Mouse (Mus musculus) naive thymus-derived CD4-positive, alpha-beta T cell, adult 2 months (primary cell): ENCODE measurements around the gene Rad9a.

Experiments
- DNase-seq: peaks from one replicate; pipeline ENCODE4 v3.0.0-alpha.2; 2011; ENCODE audit warnings: low read depth

Gene Rad9a

DNA sequence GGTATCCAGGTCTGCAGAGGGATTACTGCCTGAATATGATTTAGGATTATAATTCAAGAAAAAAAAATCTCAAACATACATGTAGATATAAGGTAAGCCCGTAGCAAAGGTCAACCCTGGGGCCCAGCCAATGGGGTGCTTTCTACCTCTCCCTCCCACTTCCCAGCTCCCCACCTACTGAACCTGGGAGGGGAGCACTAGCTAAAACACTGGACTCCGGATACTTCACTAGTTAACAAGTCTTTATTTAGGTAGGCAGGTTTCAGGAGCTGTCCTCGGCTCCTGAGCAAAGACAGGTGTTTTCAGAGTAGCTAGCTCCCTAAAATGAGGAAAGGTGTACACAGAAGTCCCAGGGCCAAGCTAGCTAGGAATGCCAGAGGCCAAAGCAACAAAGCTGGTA lies 37.4 kb downstream of the Rad9a start:
- no peak for DNase-seq

- DNase-seq, result no peak
Measured at GRCm38 (mm10) chr19:4163543-4163887, 37.9 kb downstream of the Rad9a start.

- DNase-seq, result peak; percentile 95
Measured at GRCm38 (mm10) chr19:4162646-4163542, 38.6 kb downstream of the Rad9a start, which contains the start of gene Rps6kb2. Gene Rps6kb2 (minus strand): TSS chr19:4163354.

DNA sequence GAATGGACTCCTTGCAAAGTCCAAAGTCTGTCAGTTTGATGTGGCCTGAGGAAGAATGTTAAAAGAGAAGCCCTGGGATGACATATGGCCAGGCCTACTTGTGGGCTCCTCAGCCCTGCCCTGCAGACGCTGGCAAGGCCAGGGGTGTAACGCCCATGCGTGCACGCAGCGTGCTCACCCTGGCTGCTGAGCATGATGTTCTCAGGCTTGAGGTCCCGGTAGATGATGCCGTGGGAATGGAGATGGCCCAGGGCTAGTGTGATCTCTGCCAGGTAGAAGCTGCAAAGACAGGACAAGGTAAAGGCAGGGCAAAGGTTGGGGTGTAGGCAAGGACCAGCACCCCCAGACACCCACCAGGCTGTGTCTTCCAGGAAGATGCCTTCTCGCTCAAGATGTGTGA lies 42.4 kb downstream of the Rad9a start:
- no peak for DNase-seq

DNA sequence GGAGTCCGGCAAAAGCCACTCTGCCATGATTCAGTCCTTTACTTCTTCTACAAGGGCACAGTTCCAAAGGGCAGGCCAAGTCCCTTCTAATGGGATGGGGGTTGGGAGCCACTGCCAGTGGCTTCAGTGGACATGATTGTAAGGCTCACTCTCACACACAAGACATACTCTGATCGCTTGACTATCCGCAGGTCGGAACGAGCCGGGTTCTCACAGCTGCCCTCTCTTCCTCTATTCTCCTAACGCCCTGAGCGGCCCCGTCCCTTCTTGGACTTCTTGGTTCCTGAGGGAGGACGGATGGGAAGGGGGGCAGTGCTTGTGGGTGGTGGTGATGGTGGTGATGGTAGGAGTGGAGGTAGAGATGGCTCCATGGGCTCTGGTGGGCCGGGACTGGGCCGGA lies 44.7 kb downstream of the Rad9a start:
- DNase-seq, result no peak

- DNase-seq, result no peak
Measured at GRCm38 (mm10) chr19:4156073-4156579, 45.3 kb downstream of the Rad9a start.

- peak; percentile 46 for DNase-seq
Measured at GRCm38 (mm10) chr19:4155223-4156072, 46.0 kb downstream of the Rad9a start.

DNA sequence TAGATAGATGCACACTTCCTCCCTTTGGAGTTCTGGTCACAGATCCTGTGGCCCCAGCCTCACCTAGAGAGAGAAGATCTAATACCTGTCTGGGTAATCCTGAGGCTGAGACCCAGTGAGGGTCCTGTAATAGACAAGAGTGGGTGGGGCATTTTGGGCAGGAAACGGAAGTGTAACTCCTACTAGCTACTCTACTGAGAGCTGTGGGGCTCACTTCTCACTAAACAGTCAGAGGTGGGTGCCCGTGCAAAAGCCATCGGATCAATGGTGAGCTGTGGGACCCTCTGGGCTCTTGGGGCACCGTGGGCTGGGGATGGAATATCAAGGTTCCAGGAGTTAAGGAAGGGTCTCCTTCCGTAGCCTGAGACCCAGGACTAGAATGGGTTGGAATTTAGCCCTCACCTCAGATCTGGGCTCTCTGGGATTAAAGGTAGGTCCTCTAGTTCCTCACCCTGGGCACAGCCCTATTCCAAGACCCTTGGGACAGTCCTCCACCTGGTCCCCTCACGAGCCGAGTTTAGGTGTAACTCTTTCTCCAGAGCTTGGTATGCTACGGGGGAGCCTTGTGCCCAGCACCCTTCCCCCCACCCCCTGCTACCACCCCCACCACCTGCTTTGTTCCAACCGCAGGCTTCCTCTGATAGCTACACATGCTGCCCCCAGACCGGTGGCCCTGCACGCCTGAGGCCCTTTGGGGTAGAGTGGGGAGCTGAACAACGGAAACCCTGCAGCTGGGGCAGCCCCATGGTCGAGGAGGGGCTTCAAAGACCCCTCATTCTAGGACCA lies 46.8 kb downstream of the Rad9a start:
- peak; percentile 69 for DNase-seq

DNA sequence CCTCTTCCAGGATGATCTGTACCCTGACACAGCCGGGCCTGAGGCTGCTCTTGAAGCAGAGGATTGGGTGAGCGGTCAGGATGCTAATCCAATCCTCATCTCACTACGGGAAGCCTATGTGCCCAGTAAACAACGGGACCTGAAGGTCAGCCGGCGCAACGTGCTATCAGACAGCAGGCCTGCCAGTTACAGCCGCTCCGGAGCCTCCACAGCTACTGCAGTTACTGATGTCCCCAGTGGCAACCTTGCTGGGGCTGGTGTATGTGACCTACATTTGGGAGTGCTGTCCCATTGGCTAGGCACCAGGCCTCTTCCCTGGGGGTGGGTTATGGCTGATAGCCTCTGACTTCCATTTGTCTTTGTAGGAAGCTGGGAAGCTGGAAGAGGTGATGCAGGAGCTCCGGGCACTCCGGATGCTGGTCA lies 48.2 kb downstream of the Rad9a start, which contains the start of gene Ptprcap:
TSS of gene Ptprcap (plus strand) at position 373 of the 423 bp plus-strand sequence.
- DNase-seq, result no peak

DNA sequence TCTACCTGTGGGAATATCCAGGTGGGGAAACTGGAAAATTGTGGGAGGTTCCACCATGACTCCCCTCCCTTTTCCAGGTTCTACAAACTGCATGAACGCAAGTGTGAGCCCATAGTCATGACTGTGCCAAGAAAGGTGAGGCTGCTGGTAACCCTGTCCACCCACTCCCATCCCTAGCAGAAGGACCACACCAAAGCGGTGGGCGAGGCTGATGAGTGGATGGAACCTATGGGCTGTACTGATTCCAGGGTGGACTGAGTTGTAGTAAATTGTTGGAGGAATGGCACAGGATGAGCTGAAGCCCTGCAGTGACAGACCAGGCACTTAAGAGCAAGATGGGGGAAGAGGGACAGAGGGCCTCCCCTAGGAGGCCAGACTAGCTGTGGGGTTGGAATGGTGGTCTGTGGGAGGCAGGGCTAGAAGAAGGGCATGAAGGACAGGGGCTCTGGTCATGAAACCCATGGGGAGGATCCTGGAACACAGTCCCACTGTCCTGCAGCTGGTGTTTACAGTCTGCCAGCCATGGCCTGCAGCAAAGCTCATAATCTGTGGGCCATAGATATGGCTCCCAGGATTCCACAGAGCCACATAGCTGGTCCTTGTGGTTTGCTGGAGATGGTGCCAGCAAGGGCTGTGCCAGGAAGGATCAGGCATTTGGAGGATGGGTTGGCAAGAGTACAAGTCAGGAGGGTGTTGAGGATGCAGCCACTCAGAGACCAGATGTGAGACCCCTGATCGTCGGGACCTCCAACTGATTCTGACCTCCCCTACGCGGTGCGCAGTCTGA lies 48.8 kb downstream of the Rad9a start:
- no peak for DNase-seq

DNA sequence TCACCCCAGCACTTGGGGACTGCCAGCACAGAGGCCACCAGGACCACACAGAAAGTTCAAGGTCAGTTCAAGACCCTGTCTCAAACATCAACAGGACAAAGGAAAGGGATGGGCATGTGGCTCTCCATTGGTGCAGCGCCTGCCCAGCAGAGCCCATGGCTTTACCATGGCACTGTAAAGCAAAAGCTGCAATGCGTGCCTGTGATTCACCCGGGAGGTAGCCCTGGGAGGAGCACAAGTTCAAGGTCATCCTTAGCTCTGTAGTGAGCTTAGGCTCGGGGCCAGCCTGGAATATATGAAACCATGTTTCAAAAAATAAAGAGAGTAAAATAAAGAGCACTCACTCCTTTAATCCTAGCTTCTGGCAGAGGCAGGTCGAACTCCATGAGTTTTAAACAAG lies 49.6 kb downstream of the Rad9a start:
- DNase-seq, result no peak

GRCm38 (mm10) chr19:4151488-4151860 lies 50.0 kb downstream of the Rad9a start:
- no peak for DNase-seq

DNA sequence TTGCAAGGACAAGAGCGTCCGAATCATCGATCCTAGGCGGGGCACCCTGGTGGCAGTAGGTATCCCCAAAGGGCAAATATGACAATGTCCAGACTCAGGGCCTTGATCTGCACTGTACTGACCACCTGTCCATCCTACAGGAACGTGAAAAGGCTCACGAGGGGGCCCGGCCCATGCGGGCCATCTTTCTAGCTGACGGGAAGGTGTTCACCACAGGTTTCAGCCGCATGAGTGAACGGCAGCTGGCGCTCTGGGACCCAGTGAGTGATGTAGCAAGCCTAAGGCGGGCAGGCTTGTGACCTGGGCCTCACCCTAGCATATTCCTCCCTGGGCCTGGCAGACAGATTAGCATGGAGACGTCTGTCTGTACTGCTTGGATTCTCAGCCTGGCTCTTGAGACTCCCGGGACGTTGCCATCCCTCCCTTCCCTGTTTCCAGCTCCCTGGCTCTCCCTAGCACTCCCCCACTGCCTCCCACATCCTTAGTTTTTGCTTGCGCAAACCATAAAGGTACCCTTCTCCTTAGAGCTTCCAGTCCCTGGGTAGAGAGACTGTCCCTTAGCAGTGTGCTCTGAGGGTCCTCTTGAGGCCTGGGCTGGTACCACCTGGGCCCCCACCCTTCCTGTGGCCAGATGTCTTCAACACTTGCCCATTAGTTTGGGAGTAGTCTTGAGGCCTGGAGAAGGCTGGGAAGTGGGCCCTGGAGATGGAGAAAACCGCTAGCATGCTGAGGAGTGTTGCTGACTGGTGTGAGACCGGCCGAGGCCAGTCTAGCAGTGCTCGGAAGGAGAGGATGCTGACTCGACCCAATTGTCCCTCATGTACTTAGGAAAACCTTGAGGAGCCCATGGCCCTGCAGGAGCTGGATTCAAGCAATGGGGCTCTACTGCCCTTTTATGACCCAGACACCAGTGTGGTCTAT lies 50.6 kb downstream of the Rad9a start:
- DNase-seq, result no peak

DNA sequence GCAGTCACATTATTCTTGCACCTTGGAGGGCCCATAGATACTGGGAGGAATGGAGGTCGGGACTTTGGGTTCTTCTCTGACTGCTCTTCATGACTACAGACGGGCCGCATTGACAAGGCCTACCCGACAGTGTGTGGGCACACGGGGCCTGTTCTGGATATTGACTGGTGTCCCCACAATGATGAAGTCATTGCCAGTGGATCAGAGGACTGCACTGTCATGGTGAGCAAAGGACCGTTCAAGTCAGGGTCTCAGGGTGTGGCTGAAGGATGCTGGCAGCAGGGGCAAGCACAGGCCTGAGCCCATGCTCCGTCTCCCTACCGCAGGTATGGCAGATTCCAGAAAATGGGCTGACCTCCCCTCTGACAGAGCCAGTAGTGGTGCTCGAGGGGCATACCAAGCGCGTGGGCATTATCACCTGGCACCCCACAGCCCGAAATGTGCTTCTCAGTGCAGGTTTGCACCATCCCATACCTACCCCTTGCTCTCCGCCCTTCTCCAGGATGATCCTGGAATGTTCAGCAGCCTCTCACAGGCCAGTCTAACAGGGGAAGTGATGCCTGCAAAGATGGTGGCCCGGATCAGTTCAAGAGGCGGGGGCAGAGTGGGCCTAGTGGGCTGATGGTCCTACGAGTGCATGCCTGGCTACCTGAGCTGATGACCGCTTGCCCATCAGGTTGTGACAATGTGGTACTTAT lies 51.5 kb downstream of the Rad9a start:
- DNase-seq, result no peak

DNA sequence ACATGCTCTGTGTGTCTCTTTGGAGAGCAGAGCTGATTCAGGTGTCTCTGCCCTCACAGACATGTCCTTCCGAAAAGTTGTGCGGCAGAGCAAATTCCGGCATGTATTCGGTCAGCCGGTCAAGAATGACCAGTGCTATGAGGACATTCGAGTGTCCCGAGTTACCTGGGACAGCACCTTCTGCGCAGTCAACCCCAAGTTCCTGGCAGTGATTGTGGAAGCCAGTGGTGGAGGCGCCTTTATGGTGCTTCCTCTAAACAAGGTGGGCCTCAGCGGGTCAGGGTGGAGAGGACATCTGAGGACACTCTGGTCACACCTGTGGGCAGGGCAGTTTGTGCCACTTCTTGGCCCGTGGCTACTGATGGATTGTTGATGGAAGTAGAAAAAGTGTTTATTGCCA lies 52.2 kb downstream of the Rad9a start:
- DNase-seq, result no peak

DNA sequence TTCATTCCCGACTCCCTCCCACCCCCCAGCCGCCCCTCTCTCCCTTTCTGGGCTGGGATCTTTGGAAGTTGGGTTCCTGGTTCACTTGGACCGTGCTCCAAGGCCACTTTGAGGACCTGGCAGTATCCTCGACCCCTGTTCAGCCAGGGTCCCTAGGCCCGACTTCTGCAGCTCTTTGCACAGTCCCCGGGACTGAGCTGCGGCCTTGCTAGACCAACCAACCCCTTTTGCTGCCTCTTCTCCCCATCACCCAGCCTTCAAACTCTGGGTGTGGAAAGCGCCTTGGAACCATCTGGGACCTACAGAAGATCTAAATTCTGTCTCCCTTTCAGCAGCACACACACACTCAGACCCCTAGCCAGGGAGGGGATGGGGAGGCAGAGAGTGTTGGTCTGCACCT lies 52.6 kb downstream of the Rad9a start:
- no peak for DNase-seq

DNA sequence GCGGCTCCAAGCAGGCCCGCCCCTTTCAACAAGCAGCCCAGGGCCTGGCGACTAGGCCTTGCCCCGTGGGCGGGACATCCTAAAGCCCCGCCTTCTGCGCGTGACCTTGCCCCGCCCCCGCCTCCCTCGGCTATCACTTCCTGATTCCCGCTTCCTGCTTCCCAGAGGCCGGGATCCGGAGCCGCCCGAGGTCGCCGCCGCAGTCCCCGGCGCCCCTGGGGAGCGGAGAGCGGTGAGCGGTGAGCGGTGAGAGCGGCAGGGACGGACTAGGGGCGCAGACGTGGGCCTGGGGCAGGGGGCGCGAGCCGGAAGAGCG lies 53.0 kb downstream of the Rad9a start, which contains the start of gene Coro1b:
TSS of gene Coro1b (plus strand) at position 129 of the 316 bp plus-strand sequence.
- DNase-seq, result peak; percentile 91

- DNase-seq, result no peak
Measured at GRCm38 (mm10) chr19:4147782-4148490, 53.5 kb downstream of the Rad9a start.

GRCm38 (mm10) chr19:4147022-4147405 lies 54.4 kb downstream of the Rad9a start:
- no peak for DNase-seq
